Mouse (Mus musculus) midbrain, embryonic 14.5 days (tissue): Measurements from ENCODE around the gene Mfge8. TPM values are rescaled to one million over a fixed set of nuclear protein-coding genes. Genes with fewer than 3 reads are reported as not detected.

Experiments
- ATAC-seq: fragments of 200-750 bp; cut with Nextera tagmentation; 2 replicates; pipeline ENCODE4 v1.8.0; 2017; ENCODE audit warnings: moderate number of reproducible peaks, moderate library complexity; ENCODE audit not compliant: low FRiP score, low TSS enrichment
- DNase-seq: peaks from one replicate; pipeline ENCODE4 v3.0.0-alpha.2; 2015
- H3K27ac ChIP-seq: fragments of 300-500 bp; sonication (generic); replicated peaks from 2 replicates; pipeline ENCODE4 v1.5.1; 2014; ENCODE audit warnings: mild to moderate bottlenecking, low read depth, low read length, moderate library complexity
- H3K27me3 ChIP-seq: fragments of 300-500 bp; sonication (generic); 2 replicates; pipeline ENCODE4 v1.6.1; 2014; ENCODE audit warnings: low read length, control low read depth, mixed read lengths; ENCODE audit not compliant: control insufficient read depth, insufficient read depth
- H3K36me3 ChIP-seq: fragments of 300-500 bp; sonication (generic); 2 replicates; pipeline ENCODE4 v1.6.1; 2014; ENCODE audit warnings: low read length, control low read depth; ENCODE audit not compliant: control insufficient read depth, insufficient read depth
- H3K4me1 ChIP-seq: fragments of 300-500 bp; sonication (generic); 2 replicates; pipeline ENCODE4 v1.6.1; 2014; ENCODE audit warnings: mild to moderate bottlenecking, antibody characterized with exemption, low read length, control low read depth; ENCODE audit not compliant: control insufficient read depth, insufficient read depth
- H3K4me2 ChIP-seq: fragments of 300-500 bp; sonication (generic); 2 replicates; pipeline ENCODE4 v1.6.1; 2014; ENCODE audit warnings: mild to moderate bottlenecking, low read length, moderate library complexity
- H3K4me3 ChIP-seq: fragments of 300-500 bp; sonication (generic); replicated peaks from 2 replicates; pipeline ENCODE4 v1.5.1; 2014; ENCODE audit warnings: low read depth, low read length
- H3K9ac ChIP-seq: fragments of 300-500 bp; sonication (generic); replicated peaks from 2 replicates; pipeline ENCODE4 v1.6.1; 2014; ENCODE audit warnings: mild to moderate bottlenecking, low read length, moderate library complexity
- H3K9me3 ChIP-seq: fragments of 300-500 bp; sonication (generic); 2 replicates; pipeline ENCODE4 v1.6.1; 2016; ENCODE audit warnings: low read length, control low read depth, mixed read lengths; ENCODE audit not compliant: control insufficient read depth
- WGBS: fragments of 180-500 bp; shearing (Covaris S2); extraction: QIAGEN DNeasy Blood & Tissue Kit; methylation state at CpG from one replicate; pipeline ENCODE4 v1.1.7; 2014; 5-methylcytosine and 5-hydroxymethylcytosine counted together
- polyA plus RNA-seq: library from polyadenylated mRNA; unstranded; fragments of >200 nt; fragmentation: Nextera tagmentation; extraction: Ambion mirVana; gene quantifications from 2 replicates; pipeline ENCODE4 v1.2.1, GENCODE M21; 2014

The Mfge8 gene
- polyA plus RNA-seq, 1 experiment from 2014 or later, result 93.5 TPM

- DNase-seq, result no peak
- H3K9ac ChIP-seq, result no peak overlapping the region
- H3K4me3 ChIP-seq, result no peak overlapping the region
- H3K36me3 ChIP-seq, result no peaks in the 10 kb centered on the region
- no peaks in the 10 kb centered on the region for H3K9me3 ChIP-seq
- H3K4me2 ChIP-seq, result no peak overlapping the region
- H3K27me3 ChIP-seq, result no peaks in the 10 kb centered on the region
- no peak overlapping the region for H3K27ac ChIP-seq
- H3K4me1 ChIP-seq, result no peaks in the 10 kb centered on the region
- ATAC-seq, result no peak
- 60% methylated on average over 4 of the region's 4 CpGs for WGBS
These were observed 8.8 kb downstream of the Mfge8 start for GRCm38 (mm10) chr7:79139891-79140591.

- Histone ChIP-seq H3K36me3 (no peaks in the 10 kb centered on the region), H3K9me3 (no peaks in the 10 kb centered on the region), H3K4me1 (no peaks in the 10 kb centered on the region), H3K4me3 (no peak overlapping the region), H3K27ac (no peak overlapping the region), H3K4me2 (no peak overlapping the region), H3K27me3 (no peaks in the 10 kb centered on the region), H3K9ac (no peak overlapping the region)
- 50% methylated on average over 6 of the region's 6 CpGs for WGBS
- ATAC-seq, result no peak
- no peak for DNase-seq
These were observed 9.5 kb downstream of the Mfge8 start for GRCm38 (mm10) chr7:79139328-79139824.

DNA sequence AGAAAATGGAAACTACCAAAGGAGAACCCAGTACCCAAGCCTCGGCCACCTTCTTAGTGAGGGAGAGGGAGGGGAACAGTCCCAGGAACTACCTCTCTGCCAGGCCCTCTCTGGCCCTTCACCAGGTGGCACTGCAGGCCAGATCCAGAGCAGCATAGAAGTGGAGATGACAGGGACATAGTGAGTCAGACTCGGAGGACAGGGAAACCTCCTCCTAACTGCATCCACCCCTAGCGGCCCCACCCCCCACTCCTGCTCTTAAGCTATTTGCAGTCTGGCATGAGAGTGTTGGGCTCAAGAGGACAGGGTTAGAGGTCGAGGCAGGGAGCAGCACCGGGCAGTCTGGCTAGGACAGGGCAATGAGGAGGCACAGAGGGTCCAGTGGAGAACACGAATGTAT, 15.5 kb downstream of the Mfge8 start:
- 38% methylated on average over 6 of the region's 6 CpGs for WGBS
- peaks cover 9% of the 10 kb centered on the region; the same call in 1 of the 2 replicates for H3K27me3 ChIP-seq
- no peak overlapping the region for H3K4me2 ChIP-seq
- ATAC-seq (no peak), DNase-seq (no peak)
- no peaks in the 10 kb centered on the region for H3K9me3 ChIP-seq
- no peak overlapping the region for H3K9ac ChIP-seq
- no peak overlapping the region for H3K4me3 ChIP-seq
- H3K27ac ChIP-seq, result no peak overlapping the region
- H3K36me3 ChIP-seq, result no peaks in the 10 kb centered on the region
- no peaks in the 10 kb centered on the region for H3K4me1 ChIP-seq

DNA sequence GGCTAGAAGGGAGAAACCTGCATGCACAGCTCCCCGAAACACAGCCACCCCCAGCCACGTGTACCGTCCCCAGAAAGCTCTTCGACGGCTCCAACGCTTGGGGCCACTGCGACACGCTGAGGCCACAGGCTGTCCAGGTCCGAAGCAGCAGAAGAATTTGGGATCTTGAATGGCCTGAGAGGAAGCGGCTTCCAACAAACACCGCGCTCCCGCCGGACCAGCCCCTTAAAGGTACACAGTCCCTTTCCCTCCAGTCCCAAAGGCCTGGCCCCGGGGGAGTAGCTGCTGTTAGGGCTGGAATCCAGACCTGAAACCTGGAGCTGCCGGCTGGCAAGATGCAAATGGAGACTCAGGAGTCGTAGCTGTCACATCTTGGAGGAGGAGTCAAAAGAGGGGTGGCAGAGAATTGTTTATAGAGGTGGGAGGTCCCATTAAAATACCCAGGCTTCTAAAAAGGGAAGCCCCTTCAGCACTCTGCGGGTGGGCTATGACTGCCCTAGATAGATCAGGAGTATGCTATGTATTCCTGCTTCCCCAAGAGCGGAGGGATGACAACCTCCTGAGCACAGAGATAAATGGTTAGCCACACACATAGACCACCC, 17.9 kb downstream of the Mfge8 start, which contains the start of gene Hapln3:
Gene Hapln3, minus strand, starts transcription at position 176 of the 602 bp plus-strand sequence.
- 5% methylated on average over 19 of the region's 19 CpGs for WGBS
- Histone ChIP-seq H3K9me3 (no peaks in the 10 kb centered on the region), H3K4me3 (peak within 1 kb of the TSS; percentile 3; the same call in 1 of the 2 replicates), H3K4me1 (no peaks in the 10 kb centered on the region), H3K4me2 (peak within 1 kb of the TSS; percentile 42), H3K27ac (no peak within 1 kb of the TSS), H3K9ac (no peak within 1 kb of the TSS), H3K36me3 (no peaks in the 10 kb centered on the region), H3K27me3 (peaks cover 9% of the 10 kb centered on the region; the same call in 1 of the 2 replicates)
- no peak for ATAC-seq
- DNase-seq, result peak; percentile 50

- Histone ChIP-seq H3K4me3 (peak overlapping the region; percentile 3; the same call in 1 of the 2 replicates), H3K4me1 (0 out of 2 replicates have a peak, but pooled peaks cover 2% of the 10 kb centered on the region), H3K9ac (no peak overlapping the region), H3K36me3 (no peaks in the 10 kb centered on the region), H3K9me3 (no peaks in the 10 kb centered on the region), H3K27ac (no peak overlapping the region), H3K4me2 (peak overlapping the region; percentile 42), H3K27me3 (peaks cover 9% of the 10 kb centered on the region; the same call in 1 of the 2 replicates)
- no peak for ATAC-seq
- peak; percentile 26 for DNase-seq
- WGBS, result 13% methylated on average over 13 of the region's 13 CpGs
These were observed 18.5 kb downstream of the Mfge8 start for GRCm38 (mm10) chr7:79130385-79130784.

DNA sequence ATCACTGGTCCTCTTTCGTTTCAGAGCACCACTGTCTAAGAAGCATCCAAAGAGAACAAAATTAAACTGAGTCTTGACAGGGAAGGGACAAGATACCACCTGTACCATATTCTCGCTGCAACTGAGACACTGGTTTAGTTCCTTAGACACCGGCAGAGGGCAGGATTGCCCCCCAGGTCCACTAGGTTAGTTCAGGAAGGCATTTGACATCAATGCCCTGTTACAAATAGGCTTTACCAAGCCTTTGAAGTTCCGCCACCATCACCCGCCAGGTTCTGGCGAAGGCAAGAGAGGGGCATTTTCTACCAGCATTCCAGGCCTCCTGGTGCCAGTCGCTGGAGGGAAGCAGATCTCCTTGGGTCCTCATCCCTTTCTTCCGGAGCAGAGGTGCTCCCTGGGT, 19.0 kb downstream of the Mfge8 start:
- Histone ChIP-seq H3K9me3 (no peaks in the 10 kb centered on the region), H3K36me3 (no peaks in the 10 kb centered on the region), H3K9ac (no peak overlapping the region), H3K27ac (no peak overlapping the region), H3K4me3 (no peak overlapping the region), H3K27me3 (peaks cover 9% of the 10 kb centered on the region; the same call in 1 of the 2 replicates), H3K4me2 (peak overlapping the region; percentile 42; the same call in 1 of the 2 replicates), H3K4me1 (0 out of 2 replicates have a peak, but pooled peaks cover 3% of the 10 kb centered on the region)
- WGBS, result 5% methylated on average over 8 of the region's 8 CpGs
- ATAC-seq (no peak), DNase-seq (peak; percentile 55)

DNA sequence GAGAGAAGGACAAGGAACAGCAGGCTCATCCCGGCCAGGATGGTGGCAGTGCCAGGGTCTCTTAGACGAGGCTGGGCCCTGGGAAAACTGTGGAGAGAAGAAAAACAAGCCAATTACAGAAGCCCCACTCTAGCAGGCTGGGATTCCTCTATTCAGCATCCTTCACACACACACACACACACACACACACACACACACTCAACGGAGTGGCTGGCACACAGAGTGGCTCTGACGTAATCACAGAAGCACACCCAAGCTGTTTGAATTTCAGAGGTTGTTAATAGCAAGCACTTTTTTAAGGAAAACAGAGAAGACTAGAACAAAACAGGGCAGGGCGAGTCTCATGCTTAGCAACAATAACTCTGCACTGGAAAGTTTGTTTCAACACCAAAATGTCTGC, 25.4 kb downstream of the Mfge8 start:
- no peaks in the 10 kb centered on the region for H3K36me3 ChIP-seq
- no peaks in the 10 kb centered on the region for H3K27me3 ChIP-seq
- ATAC-seq (no peak), DNase-seq (no peak)
- no peak overlapping the region for H3K4me2 ChIP-seq
- no peak overlapping the region for H3K27ac ChIP-seq
- no peak overlapping the region for H3K4me3 ChIP-seq
- WGBS, result 86% methylated on average over 5 of the region's 5 CpGs
- no peak overlapping the region for H3K9ac ChIP-seq
- no peaks in the 10 kb centered on the region for H3K9me3 ChIP-seq
- 0 out of 2 replicates have a peak, but pooled peaks cover 3% of the 10 kb centered on the region for H3K4me1 ChIP-seq

GRCm38 (mm10) chr7:79113848-79114247, 35.0 kb downstream of the Mfge8 start:
- ATAC-seq, result peak; percentile 24; the same call in 1 of the 2 replicates

More at GRCm38 (mm10) chr7:79113848-79114247, 35.0 kb downstream of the Mfge8 start:
- no peaks in the 10 kb centered on the region for H3K27me3 ChIP-seq
- no peak overlapping the region for H3K27ac ChIP-seq
- H3K4me3 ChIP-seq, result no peak overlapping the region
- H3K4me1 ChIP-seq, result 0 out of 2 replicates have a peak, but pooled peaks cover 8% of the 10 kb centered on the region
- H3K36me3 ChIP-seq, result no peaks in the 10 kb centered on the region
- H3K4me2 ChIP-seq, result no peak overlapping the region
- peak; percentile 13 for DNase-seq
- H3K9me3 ChIP-seq, result no peaks in the 10 kb centered on the region
- no peak overlapping the region for H3K9ac ChIP-seq
- 44% methylated on average over 4 of the region's 4 CpGs for WGBS
